Mouse (Mus musculus): ENCODE measurements around the gene Gm49383. TPM values are rescaled to one million over a fixed set of nuclear protein-coding genes. Genes with fewer than 3 reads are reported as not detected.
A peak's percentile ranks its signal among the peaks of the same experiment; 100 is the strongest.

Gene Gm49383
- polyA plus RNA-seq, 1 experiment = not detected

DNA sequence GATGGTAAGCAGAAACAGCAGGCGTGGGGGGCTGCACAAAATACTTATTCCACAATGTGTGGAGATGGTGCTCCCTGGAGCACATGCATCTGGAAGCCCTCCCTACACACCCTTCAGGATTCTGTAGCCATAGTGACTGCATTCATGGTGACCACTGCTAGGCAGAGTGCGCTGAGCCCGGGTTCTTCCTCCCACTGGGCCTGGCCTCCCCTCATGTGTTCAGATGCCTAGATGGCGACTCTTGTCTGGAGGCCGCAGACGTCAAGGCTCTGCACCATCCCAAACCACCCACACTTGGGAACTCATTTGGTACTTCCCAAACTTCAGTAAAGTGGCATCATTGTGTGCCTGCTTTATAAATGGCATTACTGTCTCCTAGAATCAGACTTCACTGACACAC, 53.4 kb downstream of the Gm49383 start:
- H3K27ac ChIP-seq (ENCODE audit: control insufficient read depth, insufficient read depth, low read depth, low read length) = no peak overlapping the region
- TF ChIP-seq POLR2A (IDR thresholded peaks at IDR 0.05; ENCODE audit: control insufficient read depth, low read depth, low read length) (peak; percentile 19; the same call in 1 of the 2 replicates), CTCF (IDR thresholded peaks at IDR 0.05; ENCODE audit: control insufficient read depth, insufficient read depth, insufficient replicate concordance, low read depth, low read length) (no peak)

DNA sequence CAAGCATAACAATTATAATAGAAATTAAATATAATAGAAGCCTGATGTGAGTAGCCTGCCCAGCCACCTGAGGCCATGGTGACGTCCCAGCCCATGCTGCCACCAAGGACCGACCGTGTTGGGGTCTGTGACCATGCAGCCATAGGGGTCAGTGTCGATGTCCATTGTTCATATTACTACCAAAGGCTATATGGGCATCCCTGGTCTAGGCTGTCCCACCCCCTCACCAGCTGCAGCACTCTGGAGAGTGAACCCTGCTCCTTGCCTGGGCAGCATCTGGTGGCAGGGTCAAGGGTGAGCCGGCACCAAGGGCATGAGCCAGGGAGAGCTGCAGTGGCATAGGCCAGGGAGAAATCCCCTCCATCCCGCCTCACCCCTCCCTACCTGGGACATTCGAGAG, 57.1 kb downstream of the Gm49383 start:
- Histone ChIP-seq H3K36me3 (ENCODE audit: control insufficient read depth, insufficient read depth, low read length) (no peaks in the 10 kb centered on the region), H3K27me3 (ENCODE audit: control insufficient read depth, insufficient read depth, low read length) (no peaks in the 10 kb centered on the region), H3K4me3 (ENCODE audit: control insufficient read depth, low read depth, low read length) (no peak overlapping the region), H3K27ac (ENCODE audit: control insufficient read depth, insufficient read depth, low read depth, low read length) (no peak overlapping the region), H3K4me1 (ENCODE audit: control insufficient read depth, insufficient read depth, low read length) (peaks cover 10% of the 10 kb centered on the region)
- TF ChIP-seq CTCF (IDR thresholded peaks at IDR 0.05; ENCODE audit: control insufficient read depth, insufficient read depth, insufficient replicate concordance, low read depth, low read length) (no peak), POLR2A (IDR thresholded peaks at IDR 0.05; ENCODE audit: control insufficient read depth, low read depth, low read length) (no peak)

More for the DNA sequence above, 53.4 kb downstream of the Gm49383 start:
- H3K4me1 ChIP-seq (ENCODE audit: control insufficient read depth, insufficient read depth, low read length) = peaks cover 10% of the 10 kb centered on the region
- no peaks in the 10 kb centered on the region for H3K27me3 ChIP-seq (ENCODE audit: control insufficient read depth, insufficient read depth, low read length)
- H3K36me3 ChIP-seq (ENCODE audit: control insufficient read depth, insufficient read depth, low read length) = no peaks in the 10 kb centered on the region
- H3K4me3 ChIP-seq (ENCODE audit: control insufficient read depth, low read depth, low read length) = no peak overlapping the region

DNA sequence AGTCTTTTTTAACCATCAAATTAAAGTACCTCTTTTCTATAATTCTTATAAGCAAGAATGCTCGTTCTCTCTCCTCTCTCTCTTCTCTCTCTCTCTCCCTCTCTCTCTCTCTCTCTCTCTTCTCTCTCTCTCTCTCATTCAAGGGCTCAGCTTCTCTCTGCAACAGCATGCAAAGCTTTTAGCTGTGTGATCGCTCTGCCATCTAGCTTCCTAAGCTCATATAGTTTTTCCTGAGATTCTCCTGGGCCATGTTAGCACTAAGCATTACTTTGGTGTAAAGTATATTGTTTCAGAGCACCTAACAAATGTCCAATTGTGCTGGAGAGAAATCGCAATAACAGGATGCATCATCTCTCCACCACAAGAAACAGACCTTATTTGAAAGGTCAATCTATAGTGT, 57.7 kb downstream of the Gm49383 start:
- Histone ChIP-seq H3K27ac (ENCODE audit: control insufficient read depth, insufficient read depth, low read depth, low read length) (no peak overlapping the region), H3K4me3 (ENCODE audit: control insufficient read depth, low read depth, low read length) (no peak overlapping the region), H3K27me3 (ENCODE audit: control insufficient read depth, insufficient read depth, low read length) (no peaks in the 10 kb centered on the region), H3K4me1 (ENCODE audit: control insufficient read depth, insufficient read depth, low read length) (peaks cover 8% of the 10 kb centered on the region), H3K36me3 (ENCODE audit: control insufficient read depth, insufficient read depth, low read length) (no peaks in the 10 kb centered on the region)
- no peak for TF ChIP-seq CTCF (IDR thresholded peaks at IDR 0.05; ENCODE audit: control insufficient read depth, insufficient read depth, insufficient replicate concordance, low read depth, low read length)
- no peak for TF ChIP-seq POLR2A (IDR thresholded peaks at IDR 0.05; ENCODE audit: control insufficient read depth, low read depth, low read length)

Other genes starting within 250 kb of the Gm49383 start
- 1,043 and 1,232 TPM in 2 replicates for gene Rps29, start 37.9 kb downstream of the Gm49383 start, polyA plus RNA-seq (2012; rRNA removed)
- gene Lrr1, start 28.3 kb downstream of the Gm49383 start, polyA plus RNA-seq (2012; rRNA removed) = 2.3 and 3.3 TPM in 2 replicates
- 144 and 183 TPM in 2 replicates for gene Rpl36al, start 13.0 kb downstream of the Gm49383 start, polyA plus RNA-seq (2012; rRNA removed)
- 10.2 and 12.0 TPM in 2 replicates for gene Mgat2, start 12.9 kb downstream of the Gm49383 start, polyA plus RNA-seq (2012; rRNA removed)
- 22.3 and 28.3 TPM in 2 replicates for gene Dnaaf2, start 1.3 kb upstream of the Gm49383 start, polyA plus RNA-seq (2012; rRNA removed)
- gene Gm49384, start 7.2 kb upstream of the Gm49383 start, polyA plus RNA-seq (2012; rRNA removed) = 0.11 and 0.20 TPM in 2 replicates
- gene Pole2, start 31.1 kb upstream of the Gm49383 start, polyA plus RNA-seq (2012; rRNA removed) = 46.0 and 63.4 TPM in 2 replicates
- gene Klhdc1, start 44.1 kb upstream of the Gm49383 start, polyA plus RNA-seq (2012; rRNA removed) = 66.4 and 82.1 TPM in 2 replicates
- 54.6 and 56.8 TPM in 2 replicates for gene Klhdc2, start 99.6 kb upstream of the Gm49383 start, polyA plus RNA-seq (2012; rRNA removed)
- gene Nemf, start 160.1 kb upstream of the Gm49383 start, polyA plus RNA-seq (2012; rRNA removed) = 6.2 and 9.2 TPM in 2 replicates
- 32.4 and 37.2 TPM in 2 replicates for gene Arf6, start 175.0 kb upstream of the Gm49383 start, polyA plus RNA-seq (2012; rRNA removed)
- 26.1 and 49.9 TPM in 2 replicates for gene Gm9887, start 175.4 kb upstream of the Gm49383 start, polyA plus RNA-seq (2012; rRNA removed)

Data from testis, adult 2 months (tissue).